Mouse (Mus musculus): ENCODE results near the gene Ncf4.

Ncf4 gene

DNA sequence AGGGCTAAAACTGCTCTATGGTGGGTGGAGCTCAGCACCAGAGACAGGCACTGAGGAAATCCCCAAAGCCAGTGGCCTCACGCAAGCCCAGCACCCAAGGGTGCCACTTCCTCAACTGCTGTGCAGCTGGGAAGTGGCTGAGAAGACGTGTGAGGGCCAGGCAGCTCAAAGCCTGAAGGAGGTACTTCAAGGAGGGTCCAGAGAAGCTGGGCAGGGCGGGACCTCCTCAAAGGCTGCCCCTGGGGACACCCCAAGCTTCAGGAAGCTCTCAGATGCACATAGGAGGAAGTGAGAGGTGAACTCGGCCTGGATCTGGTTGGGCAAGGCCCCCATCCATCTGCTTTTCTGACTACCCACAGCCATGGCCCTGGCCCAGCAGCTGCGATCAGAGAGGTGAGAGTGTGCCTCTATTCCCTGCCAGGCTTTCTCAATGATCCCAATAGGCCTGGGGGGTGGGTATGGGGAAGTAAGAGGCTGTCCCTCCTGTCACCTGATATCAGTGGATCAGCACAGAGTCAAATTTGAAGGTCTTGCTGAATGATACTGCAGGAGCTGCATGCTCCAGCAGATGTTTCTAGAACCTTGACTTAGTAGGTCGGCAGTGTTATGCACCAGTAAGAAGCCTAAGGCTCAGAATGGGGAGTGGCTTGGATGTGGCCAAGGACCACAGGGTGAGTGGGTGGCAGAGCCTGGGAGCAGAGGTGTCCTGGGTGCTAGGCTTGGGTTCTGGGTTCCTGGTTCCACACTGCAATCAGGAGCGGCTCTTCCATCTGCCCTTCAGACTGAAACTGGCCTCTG is at the start of gene Ncf4:
Gene Ncf4, plus strand, starts transcription at position 107 of the 798 bp plus-strand sequence.
- POLR2A ChIA-PET: no interaction called here

DNA sequence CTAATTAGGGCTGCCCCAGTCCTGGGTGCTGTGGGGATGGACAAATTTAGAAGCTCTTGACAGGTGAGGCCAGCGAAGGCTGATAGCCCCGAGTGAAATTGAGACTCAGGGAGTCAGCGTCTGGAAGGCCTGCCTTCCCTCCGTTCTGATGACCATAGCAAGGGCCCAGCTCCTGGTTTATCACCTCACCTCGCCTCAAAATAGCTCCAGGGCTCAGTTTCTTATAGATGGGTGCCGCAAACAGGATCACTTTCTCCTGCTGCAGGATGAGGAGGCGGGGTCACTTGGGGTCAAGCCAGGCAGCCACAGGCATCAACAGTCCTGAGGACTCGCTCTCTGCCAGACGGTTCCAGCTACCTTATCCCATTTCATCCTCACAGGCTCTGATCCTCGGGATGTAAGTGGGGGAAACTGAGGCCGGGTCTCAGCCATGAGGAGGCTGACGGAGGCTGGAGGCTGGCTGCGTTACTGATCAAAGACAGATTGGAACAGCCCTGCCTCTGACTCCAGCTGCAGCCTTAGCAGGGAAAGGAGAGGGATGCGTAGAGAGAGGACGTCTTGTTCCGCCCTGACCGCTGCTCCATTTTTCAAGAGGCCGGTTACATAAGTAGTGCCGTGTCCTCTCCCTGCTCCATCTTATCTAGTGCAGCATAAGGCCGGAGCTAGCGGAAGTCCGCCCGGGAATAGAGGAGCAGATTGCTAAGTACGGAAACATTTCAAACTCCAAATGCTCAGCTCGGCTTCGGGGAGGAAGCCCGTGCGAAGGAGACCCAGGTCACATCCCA is 49.3 kb upstream of the Ncf4 start:
- ChIA-PET POLR2A (no interaction called here), CTCF (interaction anchor here in 3 of 4 experiments (0.5 to 3.2 kb wide), 8 partner anchors 17 to 278 kb away, joined by 3 to 11 read pairs (median 6); no protein-coding TSS in a partner anchor)

More for the DNA sequence above, at the start of gene Ncf4:
- CTCF ChIA-PET: interaction anchor here in 2 of 4 experiments (1.0 to 1.8 kb wide), 3 partner anchors 76 to 311 kb away, joined by 3 to 4 read pairs (median 3); no protein-coding TSS in a partner anchor

DNA sequence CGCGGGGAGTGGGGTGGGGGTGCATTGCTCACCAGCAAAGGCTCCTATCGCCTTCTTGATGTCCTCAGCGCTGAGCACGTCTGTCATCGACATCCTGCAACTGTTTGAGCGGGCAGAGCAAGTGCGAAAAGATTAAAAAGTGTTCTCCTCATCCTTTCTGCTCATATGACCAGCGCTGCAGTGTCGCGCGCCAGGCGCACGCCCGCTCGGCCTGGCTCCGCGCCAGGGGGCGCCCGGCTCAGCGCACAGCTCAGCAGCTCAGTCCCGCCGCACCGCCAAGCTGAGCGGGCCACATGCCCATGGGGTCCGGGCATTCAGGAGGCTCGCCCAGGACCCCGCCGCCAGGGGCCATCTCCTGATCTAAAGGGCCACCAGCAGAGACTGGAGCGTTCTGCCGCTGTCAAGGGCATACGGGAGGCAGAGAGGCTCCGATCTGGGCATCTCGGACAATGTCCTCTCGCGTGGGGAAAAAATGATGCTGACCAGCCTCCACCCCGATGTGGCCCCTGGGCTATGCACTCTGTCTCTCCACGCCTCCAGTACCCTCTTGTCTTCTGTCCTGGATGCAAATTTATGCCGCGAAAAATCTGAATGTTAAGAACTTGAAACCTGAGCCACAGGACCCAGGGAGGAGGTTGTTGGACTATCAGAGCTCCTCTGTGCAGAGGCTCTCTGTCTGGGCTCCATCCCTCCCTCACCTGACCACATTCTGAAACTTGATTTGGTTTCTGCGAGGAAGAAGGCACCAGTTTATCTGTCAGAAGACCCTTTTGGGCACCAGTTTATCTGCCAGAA is 40.4 kb upstream of the Ncf4 start:
- ChIA-PET POLR2A (interaction anchor here in 3 of 4 experiments (1.1 to 1.9 kb wide), 5 partner anchors 19 to 275 kb away, joined by 3 to 7 read pairs (median 4); partner anchors contain the start of genes Eif3d (in 1 of the 3), Ift27 (in 1 of the 3), Mpst (in 1 of the 3) and Tst (in 1 of the 3)), CTCF (interaction anchor here (0.6 to 6.2 kb wide), 25 partner anchors 9 to 569 kb away, joined by 3 to 45 read pairs (median 4); partner anchors contain the start of genes Cacng2 (in 1 of the 4), Eif3d (in 1 of the 4) and Mfng (in 1 of the 4))

DNA sequence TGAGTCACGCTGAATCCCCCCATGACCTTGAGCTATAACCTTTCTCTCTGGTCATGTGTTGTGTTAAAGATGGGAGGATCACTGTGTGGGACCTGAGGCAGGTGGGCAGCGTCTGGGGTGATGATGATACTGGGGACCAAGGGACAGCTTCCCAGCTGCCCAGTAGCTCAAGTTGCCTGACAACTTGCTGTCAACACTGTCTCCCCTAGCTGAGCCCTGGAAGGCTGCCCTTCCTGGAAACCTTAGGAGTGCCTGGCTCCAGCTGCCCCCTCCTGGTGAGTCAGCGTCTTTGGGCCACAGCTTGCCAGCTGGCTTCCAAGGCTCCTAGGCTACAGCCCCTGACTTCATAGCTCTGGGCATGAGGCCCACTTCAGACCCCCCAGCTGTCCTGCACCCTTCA is 39.4 kb upstream of the Ncf4 start:
- POLR2A ChIA-PET: interaction anchor here in 2 of 4 experiments (0.6 to 1.9 kb wide), 6 partner anchors 20 to 390 kb away, joined by 3 to 7 read pairs (median 4); partner anchors contain the start of genes Eif3d (in 1 of the 2), Mpst (in 1 of the 2) and Tst (in 1 of the 2)
- CTCF ChIA-PET: interaction anchor here (0.8 to 6.2 kb wide), 20 partner anchors 11 to 387 kb away, joined by 3 to 45 read pairs (median 6); no protein-coding TSS in a partner anchor

DNA sequence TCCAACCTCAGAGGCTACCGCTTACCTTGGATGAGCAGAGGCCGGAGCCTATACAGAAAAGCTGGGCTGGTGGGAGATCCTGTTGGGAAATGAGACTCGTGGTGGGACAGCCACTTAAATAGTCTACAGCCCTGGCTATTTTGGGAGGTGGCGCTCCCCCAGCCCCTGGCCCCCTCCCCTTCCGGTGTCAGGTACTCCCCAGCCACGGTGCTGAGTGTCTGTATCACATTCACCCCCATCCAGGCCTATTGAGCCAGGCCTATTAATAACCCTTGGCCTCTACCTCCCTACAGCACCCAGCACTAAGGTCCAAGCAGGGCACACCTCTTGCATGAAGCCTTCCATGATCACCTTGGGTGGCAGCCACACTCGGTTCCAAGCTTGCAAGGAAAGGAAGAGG is 38.3 kb upstream of the Ncf4 start, which contains the start of gene Pvalb:
Gene Pvalb, minus strand, starts transcription at position 89 of the 400 bp plus-strand sequence.
- ChIA-PET POLR2A (no interaction called here), CTCF (interaction anchor here in 3 of 4 experiments (1.4 to 6.2 kb wide), 5 partner anchors 22 to 273 kb away, joined by 6 to 45 read pairs (median 14); no protein-coding TSS in a partner anchor)

DNA sequence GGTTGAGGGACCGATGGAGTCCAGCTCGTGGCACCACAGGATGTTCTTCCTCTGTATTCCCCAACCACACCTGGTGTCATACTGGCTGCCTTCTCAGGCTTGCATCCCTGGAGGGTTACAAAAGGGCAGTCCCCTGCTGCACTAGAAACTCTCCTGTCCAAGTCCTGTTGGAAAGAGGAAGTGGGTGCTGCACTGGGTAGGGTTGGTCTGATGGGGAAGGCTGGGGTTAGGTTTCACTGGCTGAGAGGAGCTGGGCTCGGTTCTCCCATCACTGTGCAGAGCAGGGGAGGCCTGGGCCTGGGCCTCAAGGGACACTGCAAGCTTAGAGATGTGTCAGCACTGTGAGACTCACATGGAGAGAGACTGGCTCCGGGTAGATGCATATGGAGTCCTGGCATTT is 34.4 kb upstream of the Ncf4 start:
- ChIA-PET POLR2A (interaction anchor here in 1 of 4 experiments (0.6 kb wide), 2 partner anchors 59 to 872 kb away, joined by 3 to 5 read pairs; no protein-coding TSS in a partner anchor), CTCF (interaction anchor here in 3 of 4 experiments (0.5 to 2.0 kb wide), 4 partner anchors 29 to 856 kb away, joined by 3 to 6 read pairs (median 3); no protein-coding TSS in a partner anchor)

DNA sequence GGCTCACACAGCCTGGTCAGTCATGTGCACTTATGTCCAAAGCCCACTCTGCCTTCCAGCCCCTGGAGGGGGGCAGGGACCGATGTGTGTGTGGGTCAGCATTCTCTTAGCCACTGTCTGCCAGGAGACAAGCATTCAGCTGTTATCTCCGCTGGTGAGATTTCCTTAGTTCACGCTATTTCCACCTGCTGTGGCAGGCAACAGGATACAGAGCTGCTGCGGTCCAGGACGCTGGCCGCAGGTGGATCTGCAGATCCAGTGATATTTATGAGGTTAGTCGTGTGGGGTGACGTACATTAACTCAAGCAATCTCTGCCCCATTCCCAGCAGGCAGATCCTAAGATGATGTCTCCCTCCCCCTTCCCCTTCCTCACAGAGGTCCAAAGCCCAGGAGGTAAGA is 33.2 kb upstream of the Ncf4 start:
- ChIA-PET CTCF (interaction anchor here in 2 of 4 experiments (0.6 to 2.0 kb wide), 2 partner anchors 20 to 28 kb away, joined by 3 to 6 read pairs; no protein-coding TSS in a partner anchor), POLR2A (no interaction called here)

DNA sequence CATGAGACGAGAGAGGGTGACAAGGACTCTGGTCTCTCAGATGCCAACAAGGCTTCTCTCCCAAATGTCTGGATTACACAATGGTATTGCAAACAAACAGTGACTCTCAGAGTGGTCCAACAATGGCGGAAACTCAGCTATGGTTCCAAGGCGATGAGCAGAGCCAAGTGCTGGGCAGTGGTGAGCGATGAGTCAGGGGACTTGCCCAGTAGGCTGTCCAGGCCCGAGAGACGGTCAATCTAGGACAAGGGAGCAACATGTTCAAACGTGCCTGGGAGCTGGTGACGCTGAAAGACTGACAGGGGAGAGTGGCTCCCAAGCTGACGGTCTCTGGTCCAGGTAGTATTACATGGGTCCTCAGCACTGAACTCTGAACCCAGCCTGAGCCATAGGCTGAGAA is 29.3 kb upstream of the Ncf4 start:
- CTCF ChIA-PET: interaction anchor here in 3 of 4 experiments (0.5 to 2.4 kb wide), 3 partner anchors 8 to 106 kb away, joined by 3 to 11 read pairs (median 8); no protein-coding TSS in a partner anchor
- POLR2A ChIA-PET: interaction anchor here in 1 of 4 experiments (1.4 kb wide), 1 partner anchor 24 kb away, joined by 5 read pairs; no protein-coding TSS in a partner anchor

DNA sequence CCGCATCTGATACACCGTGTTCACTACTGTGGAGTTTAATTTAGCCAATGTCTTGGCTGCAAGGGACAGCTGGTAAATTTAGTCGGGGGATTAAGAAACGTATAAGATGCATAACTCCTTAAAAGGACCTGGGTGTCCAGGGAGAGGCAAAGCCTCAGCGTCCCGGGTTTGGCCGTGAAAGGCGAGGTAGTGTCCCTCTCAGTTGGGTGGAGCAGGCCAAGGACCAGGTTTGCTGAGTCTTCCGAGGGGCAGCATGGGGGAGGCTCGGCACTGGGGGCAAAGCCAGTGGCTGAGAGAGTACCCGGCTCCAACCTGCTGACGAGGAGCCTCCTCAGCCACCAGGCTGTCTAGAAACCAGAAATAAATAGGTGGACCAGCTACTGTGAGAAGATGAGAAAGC is 16.8 kb upstream of the Ncf4 start:
- CTCF ChIA-PET: interaction anchor here (0.5 to 3.3 kb wide), 6 partner anchors 12 to 627 kb away, joined by 3 to 21 read pairs (median 3); no protein-coding TSS in a partner anchor
- POLR2A ChIA-PET: interaction anchor here in 3 of 4 experiments (0.7 to 1.4 kb wide), 4 partner anchors 12 to 143 kb away, joined by 3 to 5 read pairs (median 4); no protein-coding TSS in a partner anchor

DNA sequence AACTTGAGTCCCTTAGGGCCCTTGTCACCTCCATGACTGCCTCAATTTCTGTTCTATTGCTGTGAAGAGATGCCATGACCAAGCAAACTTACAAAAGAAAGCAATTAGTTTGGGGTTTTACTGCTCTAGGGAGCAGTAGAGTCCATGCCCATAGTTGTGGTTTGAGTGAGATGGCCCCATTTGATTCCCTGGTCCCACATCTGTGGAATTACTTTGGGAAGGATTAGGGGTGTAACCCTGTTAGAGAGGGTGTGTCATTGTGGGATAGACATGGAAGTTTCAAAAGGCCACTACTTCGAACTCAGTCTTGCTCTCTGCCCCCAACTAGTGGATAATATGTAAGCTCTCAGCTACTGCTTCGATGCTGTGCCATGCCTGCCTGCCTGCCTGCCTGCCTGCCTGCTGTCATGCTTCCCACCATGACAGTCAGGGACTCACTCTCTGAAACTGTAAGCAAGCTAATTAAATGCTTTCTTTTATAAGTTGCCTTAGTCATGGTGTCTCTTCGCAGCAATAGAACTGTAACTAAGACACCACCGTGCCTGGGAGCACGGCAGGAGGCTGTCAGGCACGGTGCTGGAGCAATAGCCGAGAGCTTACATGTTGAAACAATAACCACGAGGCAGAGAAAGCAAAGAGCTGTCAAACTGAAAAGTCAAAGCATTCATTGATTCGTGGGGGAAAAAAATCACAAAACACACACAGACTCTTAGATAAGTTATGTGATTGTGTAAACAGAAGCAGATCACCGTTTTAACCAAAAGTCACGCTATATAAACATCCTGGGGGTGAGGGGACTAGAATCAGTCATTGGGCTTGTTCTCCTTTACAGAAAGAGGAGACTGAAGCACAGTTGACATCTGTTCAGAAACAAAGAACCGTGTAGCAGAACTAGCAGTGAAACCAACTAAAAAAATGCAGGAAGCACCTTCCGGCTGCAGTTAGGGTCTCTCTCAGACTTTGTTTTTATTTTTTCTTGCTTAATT is 13.0 kb upstream of the Ncf4 start:
- ChIA-PET CTCF (interaction anchor here in 3 of 4 experiments (0.6 to 1.2 kb wide), 5 partner anchors 8 to 193 kb away, joined by 3 to 6 read pairs (median 3); no protein-coding TSS in a partner anchor), POLR2A (no interaction called here)

DNA sequence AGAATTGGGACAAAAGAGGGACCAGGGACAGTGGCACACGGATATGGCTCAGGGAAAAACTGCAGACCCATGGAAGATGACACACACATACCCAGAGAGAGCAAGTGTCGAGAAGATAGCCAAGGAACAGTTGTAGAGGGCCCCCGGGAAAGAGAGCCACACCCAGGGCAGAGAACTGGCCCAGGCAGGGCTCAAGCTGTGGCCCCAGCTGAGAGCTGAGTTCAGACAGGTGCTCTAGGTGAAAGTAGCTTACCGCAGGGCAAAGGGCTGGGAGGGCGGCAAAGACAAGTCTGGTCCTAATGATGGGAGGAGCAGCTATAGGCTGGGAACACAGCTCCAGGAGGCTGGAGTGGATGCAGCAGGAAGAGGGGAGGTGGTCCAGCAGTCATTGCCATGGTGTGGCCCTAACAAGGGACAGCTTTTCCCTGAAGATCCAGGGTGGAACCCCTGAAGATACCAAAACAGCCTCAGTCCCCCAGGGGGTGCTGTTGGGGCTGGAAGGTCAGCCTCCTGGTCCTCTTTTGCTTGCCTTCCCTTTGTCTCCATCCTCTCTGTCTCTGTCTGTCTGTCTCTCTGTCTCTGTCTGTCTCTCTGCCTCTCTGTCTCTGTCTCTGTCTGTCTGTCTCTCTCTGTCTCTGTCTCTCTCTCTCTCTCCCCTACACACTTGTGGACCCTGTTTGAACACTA is 9.6 kb upstream of the Ncf4 start:
- CTCF ChIA-PET: interaction anchor here in 3 of 4 experiments (0.6 to 1.4 kb wide), 10 partner anchors 9 to 314 kb away, joined by 3 to 5 read pairs (median 3); no protein-coding TSS in a partner anchor

DNA sequence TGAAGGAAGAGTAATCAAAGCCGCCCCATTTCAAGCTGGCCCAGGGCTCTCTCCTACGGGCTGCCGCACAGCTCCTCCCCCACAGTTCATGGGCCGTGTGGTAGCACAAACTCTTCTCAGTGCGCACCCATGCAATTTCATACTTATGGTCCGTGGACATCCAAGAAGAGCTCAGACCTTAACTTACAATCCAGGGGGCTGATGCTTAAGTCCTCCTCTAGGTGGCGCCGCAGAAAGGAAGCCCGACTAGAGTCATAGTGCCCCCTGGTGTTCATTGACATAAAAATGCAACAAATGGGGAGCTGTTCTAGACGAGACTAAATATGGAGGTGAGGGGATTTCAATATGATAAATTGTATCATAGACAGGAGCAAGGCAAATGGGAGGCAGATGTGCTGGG is 5.1 kb upstream of the Ncf4 start:
- POLR2A ChIA-PET: interaction anchor here (0.6 to 1.6 kb wide), 22 partner anchors 11 to 372 kb away, joined by 3 to 7 read pairs (median 3); partner anchors contain the start of genes Eif3d (in 1 of the 4), Ift27 (in 1 of the 4) and Txn2 (in 1 of the 4)
- CTCF ChIA-PET: interaction anchor here (0.5 to 3.6 kb wide), 250 partner anchors 8 to 1747 kb away, joined by 3 to 81 read pairs (median 4); partner anchors contain the start of genes Cacng2 (in 3 of the 4), Ift27 (in 3 of the 4), Eif3d (in 2 of the 4) and Foxred2 (in 2 of the 4)

More for the DNA sequence above, 9.6 kb upstream of the Ncf4 start:
- POLR2A ChIA-PET: interaction anchor here in 1 of 4 experiments (0.5 to 0.6 kb wide), 2 partner anchors 57 to 310 kb away, joined by 4 to 5 read pairs; no protein-coding TSS in a partner anchor

DNA sequence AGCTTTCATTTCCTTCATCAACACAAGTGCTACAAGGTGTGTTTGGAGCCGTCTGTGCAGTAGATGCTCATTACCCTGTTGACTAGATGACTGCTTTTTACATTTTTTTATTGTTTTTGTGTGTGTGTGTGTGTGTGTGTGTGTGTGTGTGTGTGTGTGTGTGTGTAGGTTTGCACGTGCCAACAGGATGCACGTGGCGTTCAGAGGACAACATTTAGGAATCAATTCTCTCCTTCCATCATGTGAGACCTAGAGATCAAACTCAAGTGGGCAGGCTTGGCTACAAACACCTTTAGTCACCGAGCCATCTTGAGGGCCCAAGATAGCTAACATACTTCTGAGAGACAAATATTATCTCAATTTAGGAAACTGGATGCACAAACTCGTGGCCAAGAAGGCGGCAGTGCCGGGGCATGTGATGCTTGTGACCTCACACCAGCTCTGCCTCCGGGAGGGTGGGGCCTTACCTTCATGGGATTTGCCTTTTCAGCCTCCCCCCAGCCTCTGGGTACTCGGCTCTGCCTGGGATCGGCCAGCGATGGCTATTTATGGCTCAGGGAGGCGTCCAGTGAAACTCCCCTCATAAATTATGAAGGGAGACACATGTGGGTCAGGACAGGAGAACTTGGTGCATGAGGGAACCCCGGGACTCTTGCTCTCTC is 4.5 kb upstream of the Ncf4 start:
- POLR2A ChIA-PET: interaction anchor here (0.6 to 1.6 kb wide), 21 partner anchors 12 to 455 kb away, joined by 3 to 7 read pairs (median 3); partner anchors contain the start of genes Eif3d (in 1 of the 4), Ift27 (in 1 of the 4) and Txn2 (in 1 of the 4)
- CTCF ChIA-PET: interaction anchor here (0.5 to 3.6 kb wide), 238 partner anchors 8 to 1292 kb away, joined by 3 to 81 read pairs (median 5); partner anchors contain the start of genes Ift27 (in 3 of the 4), Cacng2 (in 2 of the 4), Eif3d (in 2 of the 4) and Foxred2 (in 2 of the 4)

DNA sequence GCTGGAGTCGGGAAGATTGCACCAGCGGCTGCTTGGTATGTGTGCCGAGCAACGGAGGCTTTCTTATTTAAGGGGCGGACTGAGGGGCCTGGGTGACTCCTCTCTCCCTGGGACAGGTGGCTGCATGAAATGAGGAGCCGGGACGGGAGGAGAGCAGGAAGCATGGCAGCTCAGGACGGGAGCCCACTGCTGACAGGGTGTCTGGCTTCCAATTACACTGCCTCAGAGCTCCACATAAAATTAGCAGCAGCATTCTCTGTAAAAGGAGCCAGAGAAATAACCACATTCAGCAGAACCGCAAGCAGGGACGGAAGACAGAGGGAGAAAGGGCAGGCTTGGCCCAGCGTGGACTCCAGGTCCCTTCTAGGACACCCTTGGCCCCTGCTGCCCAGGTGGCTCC is 3.3 kb upstream of the Ncf4 start:
- ChIA-PET CTCF (interaction anchor here in 3 of 4 experiments (0.7 to 3.6 kb wide), 7 partner anchors 10 to 717 kb away, joined by 4 to 81 read pairs (median 12); no protein-coding TSS in a partner anchor), POLR2A (no interaction called here)
